Mouse (Mus musculus): ENCODE data around the gene Ccdc80. TPM values are rescaled to one million over a fixed set of nuclear protein-coding genes. Genes with fewer than 3 reads are reported as not detected.

Ccdc80 gene
- polyA plus RNA-seq (2021; fragmentation: Nextera tagmentation): 2.9 and 5.4 TPM in 2 replicates
- long read RNA-seq, experiment 1, partial matches to known transcripts: 10 of 10 reads
- long read RNA-seq, experiment 1, other reads (novel, unspliced or antisense): 0 of 10 reads
- long read RNA-seq, experiment 2, partial matches to known transcripts: 7 of 11 reads
- long read RNA-seq, experiment 2, other reads (novel, unspliced or antisense): 2 of 11 reads

DNA sequence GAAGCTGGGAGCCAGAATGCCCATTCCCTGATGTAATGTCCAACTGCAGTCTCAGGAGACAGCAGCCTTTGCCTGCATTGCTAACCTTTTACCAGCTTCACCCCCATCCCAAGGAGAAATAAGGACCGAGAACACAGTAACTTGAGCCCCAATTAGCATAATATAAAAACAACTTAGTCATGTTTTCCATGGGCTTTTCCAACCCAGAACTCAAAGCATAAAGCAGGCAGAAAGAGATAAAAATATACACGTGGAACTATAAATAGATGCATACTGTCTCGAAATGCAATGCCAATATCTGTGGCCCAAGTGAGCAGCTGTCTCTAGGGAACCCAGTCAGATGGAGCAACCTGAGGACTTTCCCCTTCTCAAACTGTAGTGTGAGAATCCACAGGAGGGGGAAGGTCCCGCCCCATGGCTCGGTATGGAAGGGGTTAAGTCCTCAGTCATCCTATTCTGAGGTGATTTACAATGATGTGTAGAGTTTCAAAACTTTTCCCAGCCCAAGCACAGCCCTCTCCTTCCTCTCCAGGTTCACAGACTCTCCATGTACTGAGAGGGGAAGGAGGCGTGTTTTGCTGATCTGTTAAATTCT lies at the start of gene Ccdc80:
Ccdc80 (plus strand) TSS at position 266 of the 595 bp plus-strand sequence.

DNA sequence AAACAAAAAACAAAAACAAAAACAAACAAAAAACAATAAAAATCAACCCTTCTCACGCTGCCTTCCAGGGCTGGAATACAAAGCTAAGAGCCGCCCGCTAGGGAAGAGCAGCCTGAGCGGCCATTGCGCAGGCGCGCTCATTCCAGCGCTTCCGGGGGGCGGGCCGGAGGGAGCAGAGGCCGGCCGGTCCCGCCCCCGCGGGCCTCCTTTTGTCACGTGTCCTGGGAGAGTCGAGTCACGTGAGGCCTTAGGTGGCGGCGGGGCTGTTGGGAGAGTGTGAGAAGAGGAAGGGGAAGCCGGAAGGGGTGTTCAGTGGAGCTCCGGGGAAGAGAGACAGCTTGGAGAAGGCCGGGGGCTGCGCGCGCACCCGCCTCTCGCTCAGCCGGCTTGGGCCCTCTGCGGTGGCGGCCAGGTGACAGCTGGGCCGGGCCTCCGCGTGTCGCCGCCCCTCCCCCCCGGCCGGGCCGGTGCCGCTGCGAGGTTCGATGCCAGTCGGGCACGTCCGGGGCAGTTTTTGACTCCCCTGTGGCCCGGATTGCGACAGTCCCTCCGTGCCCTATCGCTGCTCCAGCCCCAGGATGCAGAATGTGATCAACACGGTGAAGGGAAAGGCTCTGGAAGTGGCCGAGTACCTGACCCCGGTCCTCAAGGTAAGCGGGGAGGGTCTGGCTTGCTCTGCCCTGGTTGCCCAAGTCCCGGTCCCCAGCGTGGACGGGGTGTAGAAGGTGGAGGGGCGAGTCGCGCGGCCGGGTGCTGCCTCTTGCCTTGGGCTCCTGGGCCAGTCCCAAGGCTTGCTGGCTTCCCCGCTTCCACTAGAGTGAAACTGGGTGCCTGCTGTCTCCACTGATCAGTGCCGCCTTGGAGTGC lies 65.6 kb downstream of the Ccdc80 start, which contains the start of the genes Slc35a5 and Atg3:
Slc35a5 (minus strand) TSS at position 185 of the 867 bp plus-strand sequence.
Atg3 (plus strand) TSS at position 264 of the 867 bp plus-strand sequence.

Other genes starting within 250 kb of the Ccdc80 start
- gene Cd200r2, start 226.3 kb upstream of the Ccdc80 start, polyA plus RNA-seq (2021; fragmentation: Nextera tagmentation): not detected in 2 replicates
- gene Cd200r3, start 149.7 kb upstream of the Ccdc80 start, polyA plus RNA-seq (2021; fragmentation: Nextera tagmentation): not detected in 2 replicates
- 23.3 and 29.8 TPM in 2 replicates for gene Slc35a5, start 65.3 kb downstream of the Ccdc80 start, polyA plus RNA-seq (2021; fragmentation: Nextera tagmentation)
- gene Atg3, start 65.4 kb downstream of the Ccdc80 start, polyA plus RNA-seq (2021; fragmentation: Nextera tagmentation): 53.6 and 54.9 TPM in 2 replicates
- 0.05 TPM in 1 of 2 replicates, not detected in the other for gene Btla, start 130.9 kb downstream of the Ccdc80 start, polyA plus RNA-seq (2021; fragmentation: Nextera tagmentation)